Mouse (Mus musculus): ENCODE data around the gene Armh4. TPM values are rescaled to one million over a fixed set of nuclear protein-coding genes. Genes with fewer than 3 reads are reported as not detected.

Armh4 gene
- total and polyA plus RNA-seq, 3 experiments: not detected

DNA sequence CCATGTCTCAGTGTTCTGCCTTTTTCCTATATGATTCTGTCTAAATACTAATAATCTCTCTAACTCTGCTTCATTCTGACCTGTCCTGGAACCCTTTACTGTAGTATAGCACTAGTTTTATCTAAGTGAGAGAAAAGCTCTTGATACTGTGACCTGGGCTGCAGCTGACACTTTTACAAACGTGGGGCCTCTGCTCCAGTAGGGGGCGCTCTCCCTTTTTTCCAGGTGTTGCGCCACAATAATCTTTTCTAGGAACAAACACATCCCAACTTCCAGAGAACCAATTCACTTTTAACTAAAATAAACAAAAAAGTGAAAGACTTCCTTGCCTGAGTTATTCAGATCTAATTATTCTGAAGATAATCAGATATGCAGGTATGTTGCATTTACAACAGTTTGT, 72.2 kb downstream of the Armh4 start:
- no peak overlapping the region for H3K4me2 ChIP-seq (ENCODE audit: insufficient read depth, low read depth, poor library complexity, severe bottlenecking)
- TF ChIP-seq NRF1 (IDR thresholded peaks at IDR 0.05; ENCODE audit: low read depth, low read length): no peak
- peak; percentile 15 to 26; a peak in 1 of 4 replicates for TF ChIP-seq CTCF (conservative IDR thresholded peaks at IDR 0.05 in 1 of 2, IDR thresholded peaks at IDR 0.05 in 1 of 2; ENCODE audit: low read depth in 2 of 2, low read length in 2 of 2)
- in situ Hi-C loops (cut with MboI; ENCODE audit: low pct_ligation_motif_present, low pct_unique_long_range_greater_than_20kb, low sequenced_read_pairs): no loop called here
- no peaks in the 10 kb centered on the region for H3K4me1 ChIP-seq (ENCODE audit: control insufficient read depth in 1 of 2, insufficient read depth in 2 of 2)
- H3K27ac ChIP-seq (ENCODE audit: insufficient read depth, low read depth): no peak overlapping the region
- H3K79me2 ChIP-seq (replicated peaks; ENCODE audit: control insufficient read depth, extremely low read depth, insufficient read depth, poor library complexity, severe bottlenecking): no peaks in the 10 kb centered on the region
- H3K4me3 ChIP-seq (replicated peaks in 1 of 3; ENCODE audit: low read depth in 2 of 3, low read length in 2 of 3, poor library complexity in 1 of 3): no peak overlapping the region
- peak; percentile 12 for DNase-seq (ENCODE audit: extremely low read depth)
- no peak overlapping the region for H3K9ac ChIP-seq (ENCODE audit: insufficient read depth, low read depth)
- H3K27me3 ChIP-seq (replicated peaks): no peaks in the 10 kb centered on the region
- H3K36me3 ChIP-seq (replicated peaks in 1 of 2; ENCODE audit: control insufficient read depth in 1 of 2, insufficient read depth in 1 of 2, low read length in 1 of 2): no peaks in the 10 kb centered on the region
- no peaks in the 10 kb centered on the region for H3K9me3 ChIP-seq (replicated peaks; ENCODE audit: low read length)
- dilution Hi-C loops (cut with MboI; ENCODE audit: extremely low pct_ligation_motif_present, extremely low pct_unique_long_range_greater_than_20kb, low sequenced_read_pairs): no loop called here

DNA sequence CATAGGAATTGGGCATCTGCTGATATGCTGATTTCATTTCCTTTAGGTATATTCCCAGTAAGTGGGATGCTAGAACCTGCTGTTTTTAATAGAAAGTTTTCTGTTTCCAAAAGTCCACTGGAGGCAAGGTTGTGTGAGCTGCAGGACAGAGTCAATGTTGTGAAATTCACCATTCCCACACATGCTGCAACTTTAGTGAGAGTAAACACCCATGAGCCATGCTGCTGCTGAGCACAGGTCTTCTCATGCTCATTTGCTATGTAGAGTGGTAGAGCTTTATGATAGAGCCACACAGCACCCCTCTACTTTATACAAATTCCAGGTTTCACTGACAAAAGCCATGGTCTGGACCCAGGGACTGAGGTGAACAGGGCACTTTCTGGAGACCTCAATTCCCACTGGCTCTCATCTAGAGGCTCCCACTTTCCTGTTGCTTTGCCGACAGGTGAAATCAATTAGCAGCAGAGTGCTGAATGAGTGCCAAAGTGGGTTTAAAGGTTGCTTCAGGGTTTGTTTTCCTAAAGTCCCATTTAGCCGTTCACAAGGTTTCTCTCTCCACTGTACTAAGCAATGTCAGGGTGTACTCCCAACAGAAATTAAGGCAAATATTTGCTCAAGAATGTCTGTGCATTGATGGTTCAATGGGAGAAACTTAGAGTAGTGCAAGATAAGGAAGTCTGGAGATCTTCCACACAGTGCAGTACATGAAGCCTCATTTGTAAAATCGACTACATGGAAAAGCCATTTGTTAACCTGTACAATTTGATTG, 79.6 kb downstream of the Armh4 start:
- H3K9ac ChIP-seq (ENCODE audit: insufficient read depth, low read depth): no peak overlapping the region
- H3K27ac ChIP-seq (ENCODE audit: insufficient read depth, low read depth): no peak overlapping the region
- H3K27me3 ChIP-seq (replicated peaks): no peaks in the 10 kb centered on the region
- dilution Hi-C loops (cut with MboI; ENCODE audit: extremely low pct_ligation_motif_present, extremely low pct_unique_long_range_greater_than_20kb, low sequenced_read_pairs): no loop called here
- H3K9me3 ChIP-seq (replicated peaks; ENCODE audit: low read length): no peaks in the 10 kb centered on the region
- TF ChIP-seq NELFE (IDR thresholded peaks at IDR 0.05; ENCODE audit: low read depth, low read length): no peak
- no peak for TF ChIP-seq SMC3 (IDR thresholded peaks at IDR 0.05; ENCODE audit: low read depth, low read length)
- no peak for TF ChIP-seq MXI1 (IDR thresholded peaks at IDR 0.05; ENCODE audit: low read depth, low read length)
- TF ChIP-seq MEF2A (IDR thresholded peaks at IDR 0.05; ENCODE audit: borderline replicate concordance, low read depth, low read length): no peak
- no peak for TF ChIP-seq MAZ (IDR thresholded peaks at IDR 0.05; ENCODE audit: low read depth, low read length)
- no peak for TF ChIP-seq MYC (IDR thresholded peaks at IDR 0.05; ENCODE audit: low read depth, low read length)
- TF ChIP-seq JUN (IDR thresholded peaks at IDR 0.05; ENCODE audit: insufficient read depth, low read depth, low read length): no peak
- no peak for TF ChIP-seq ZNF384 (IDR thresholded peaks at IDR 0.05; ENCODE audit: low read depth, low read length)
- no peak for TF ChIP-seq CHD2 (IDR thresholded peaks at IDR 0.05; ENCODE audit: low read length)
- TF ChIP-seq CHD1 (IDR thresholded peaks at IDR 0.05; ENCODE audit: low read depth, low read length): no peak
- TF ChIP-seq USF2 (conservative IDR thresholded peaks at IDR 0.05; ENCODE audit: low read depth, low read length): no peak
- H3K79me2 ChIP-seq (replicated peaks; ENCODE audit: control insufficient read depth, extremely low read depth, insufficient read depth, poor library complexity, severe bottlenecking): no peaks in the 10 kb centered on the region
- H3K36me3 ChIP-seq (replicated peaks in 1 of 2; ENCODE audit: control insufficient read depth in 1 of 2, insufficient read depth in 1 of 2, low read length in 1 of 2): no peaks in the 10 kb centered on the region
- no peaks in the 10 kb centered on the region for H3K4me1 ChIP-seq (ENCODE audit: control insufficient read depth in 1 of 2, insufficient read depth in 2 of 2)
- H3K4me3 ChIP-seq (replicated peaks in 1 of 3; ENCODE audit: low read depth in 2 of 3, low read length in 2 of 3, poor library complexity in 1 of 3): no peak overlapping the region
- no peak overlapping the region for H3K4me2 ChIP-seq (ENCODE audit: insufficient read depth, low read depth, poor library complexity, severe bottlenecking)
- in situ Hi-C loops (cut with MboI; ENCODE audit: low pct_ligation_motif_present, low pct_unique_long_range_greater_than_20kb, low sequenced_read_pairs): no loop called here
- no peak for DNase-seq (ENCODE audit: extremely low read depth)

All from CH12.LX (cell line).